Mouse (Mus musculus): ENCODE measurements around the gene Slc16a9. TPM values are rescaled to one million over a fixed set of nuclear protein-coding genes. Genes with fewer than 3 reads are reported as not detected.

Slc16a9 gene
- polyA plus RNA-seq, 2 experiments = 2.6 to 3.3 TPM

- DNase-seq (ENCODE audit: low spot score) (no peak), ATAC-seq (ENCODE audit: low FRiP score, low read depth) (no peak)
- no peak overlapping the region for H3K4me2 ChIP-seq (replicated peaks; ENCODE audit: low read depth, low read length, severe bottlenecking)
- TF ChIP-seq POLR2A (IDR thresholded peaks at IDR 0.05; ENCODE audit: borderline replicate concordance, extremely low read depth, insufficient read depth, insufficient read length) = no peak
- H3K9ac ChIP-seq (ENCODE audit: low read depth, low read length, severe bottlenecking) = no peak overlapping the region
- H3K27me3 ChIP-seq (ENCODE audit: control insufficient read depth, insufficient read depth, low read length) = no peaks in the 10 kb centered on the region
- H3K27ac ChIP-seq (replicated peaks; ENCODE audit: low read depth, low read length) = no peak overlapping the region
- H3K36me3 ChIP-seq (ENCODE audit: control insufficient read depth, insufficient read depth, low read length) = no peaks in the 10 kb centered on the region
- 76% methylated on average over 23 of the region's 23 CpGs for WGBS
- no peak overlapping the region for H3K4me3 ChIP-seq (replicated peaks; ENCODE audit: low read length)
- no peaks in the 10 kb centered on the region for H3K9me3 ChIP-seq (ENCODE audit: control insufficient read depth, low read length)
- H3K4me1 ChIP-seq (ENCODE audit: control insufficient read depth, insufficient read depth, low read length) = no peaks in the 10 kb centered on the region
Observed at GRCm38 (mm10) chr10:70268581-70269446, 23.9 kb downstream of the Slc16a9 start.

- Histone ChIP-seq H3K9me3 (ENCODE audit: control insufficient read depth, low read length) (no peaks in the 10 kb centered on the region), H3K27ac (replicated peaks; ENCODE audit: low read depth, low read length) (no peak overlapping the region), H3K9ac (ENCODE audit: low read depth, low read length, severe bottlenecking) (no peak overlapping the region), H3K4me1 (ENCODE audit: control insufficient read depth, insufficient read depth, low read length) (no peaks in the 10 kb centered on the region), H3K4me3 (replicated peaks; ENCODE audit: low read length) (no peak overlapping the region), H3K36me3 (ENCODE audit: control insufficient read depth, insufficient read depth, low read length) (no peaks in the 10 kb centered on the region), H3K27me3 (ENCODE audit: control insufficient read depth, insufficient read depth, low read length) (no peaks in the 10 kb centered on the region), H3K4me2 (replicated peaks; ENCODE audit: low read depth, low read length, severe bottlenecking) (no peak overlapping the region)
- WGBS = 93% methylated on average over 2 of the region's 2 CpGs
- ATAC-seq (ENCODE audit: low FRiP score, low read depth) = no peak
- no peak for TF ChIP-seq POLR2A (IDR thresholded peaks at IDR 0.05; ENCODE audit: borderline replicate concordance, extremely low read depth, insufficient read depth, insufficient read length)
- no peak for DNase-seq (ENCODE audit: low spot score)
Observed at GRCm38 (mm10) chr10:70269447-70269787, 24.5 kb downstream of the Slc16a9 start.

DNA sequence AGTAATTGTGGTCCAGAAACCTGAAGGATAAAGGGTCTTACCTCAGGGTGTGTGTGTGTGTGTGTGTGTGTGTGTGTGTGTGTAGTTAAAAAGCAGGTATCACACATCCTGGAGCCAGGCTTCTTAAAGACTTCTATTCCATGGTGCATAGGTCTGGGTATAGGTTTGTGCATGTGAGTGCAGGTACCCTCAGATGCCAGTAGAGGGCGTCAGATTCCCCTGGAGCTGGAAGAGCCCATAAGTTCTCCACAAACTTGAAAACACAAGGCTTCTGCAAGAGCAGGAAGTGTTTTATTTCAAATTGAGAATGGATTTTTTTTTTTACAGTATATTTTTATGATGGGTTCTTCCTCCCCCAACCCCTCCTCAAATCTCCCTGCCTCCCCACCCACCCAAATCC, 31.8 kb downstream of the Slc16a9 start:
- Histone ChIP-seq H3K4me2 (replicated peaks; ENCODE audit: low read depth, low read length, severe bottlenecking) (no peak overlapping the region), H3K9ac (ENCODE audit: low read depth, low read length, severe bottlenecking) (no peak overlapping the region), H3K9me3 (ENCODE audit: control insufficient read depth, low read length) (no peaks in the 10 kb centered on the region), H3K36me3 (ENCODE audit: control insufficient read depth, insufficient read depth, low read length) (no peaks in the 10 kb centered on the region), H3K27me3 (ENCODE audit: control insufficient read depth, insufficient read depth, low read length) (no peaks in the 10 kb centered on the region), H3K4me1 (ENCODE audit: control insufficient read depth, insufficient read depth, low read length) (no peaks in the 10 kb centered on the region), H3K4me3 (replicated peaks; ENCODE audit: low read length) (no peak overlapping the region), H3K27ac (replicated peaks; ENCODE audit: low read depth, low read length) (no peak overlapping the region)
- ATAC-seq (ENCODE audit: low FRiP score, low read depth) = no peak
- no peak for DNase-seq (ENCODE audit: low spot score)
- TF ChIP-seq POLR2A (IDR thresholded peaks at IDR 0.05; ENCODE audit: borderline replicate concordance, extremely low read depth, insufficient read depth, insufficient read length) = no peak
- 50% methylated on average over 1 of the region's 1 CpGs for WGBS

GRCm38 (mm10) chr10:70279349-70279748, 34.4 kb downstream of the Slc16a9 start:
- Histone ChIP-seq H3K27me3 (ENCODE audit: control insufficient read depth, insufficient read depth, low read length) (no peaks in the 10 kb centered on the region), H3K27ac (replicated peaks; ENCODE audit: low read depth, low read length) (no peak overlapping the region), H3K4me3 (replicated peaks; ENCODE audit: low read length) (no peak overlapping the region), H3K9me3 (ENCODE audit: control insufficient read depth, low read length) (no peaks in the 10 kb centered on the region), H3K4me1 (ENCODE audit: control insufficient read depth, insufficient read depth, low read length) (no peaks in the 10 kb centered on the region), H3K4me2 (replicated peaks; ENCODE audit: low read depth, low read length, severe bottlenecking) (no peak overlapping the region), H3K36me3 (ENCODE audit: control insufficient read depth, insufficient read depth, low read length) (no peaks in the 10 kb centered on the region), H3K9ac (ENCODE audit: low read depth, low read length, severe bottlenecking) (no peak overlapping the region)
- no peak for DNase-seq (ENCODE audit: low spot score)
- no peak for TF ChIP-seq POLR2A (IDR thresholded peaks at IDR 0.05; ENCODE audit: borderline replicate concordance, extremely low read depth, insufficient read depth, insufficient read length)
- no peak for ATAC-seq (ENCODE audit: low FRiP score, low read depth)
- 74% methylated on average over 8 of the region's 8 CpGs for WGBS

DNA sequence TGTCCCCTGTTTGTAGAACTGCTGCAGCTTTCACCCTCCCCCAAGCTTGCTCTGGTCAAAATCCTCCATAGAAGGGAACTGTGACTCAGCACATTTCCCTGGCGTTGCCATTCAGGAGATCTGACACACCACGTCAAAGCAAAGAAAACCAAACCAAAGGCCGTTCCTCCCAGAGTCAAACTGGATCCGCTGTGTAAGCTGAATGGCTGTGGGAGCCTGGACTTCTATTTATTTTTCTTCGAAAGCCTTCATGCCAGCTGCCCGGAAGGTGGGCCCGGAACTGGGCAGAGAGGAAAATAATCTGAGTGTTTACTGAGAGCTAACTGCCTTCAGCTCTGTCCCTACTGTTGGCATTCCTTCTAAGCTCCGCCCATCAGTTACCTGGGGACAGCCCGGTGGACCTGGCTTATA, 42.9 kb downstream of the Slc16a9 start:
- no peaks in the 10 kb centered on the region for H3K36me3 ChIP-seq (ENCODE audit: control insufficient read depth, insufficient read depth, low read length)
- H3K4me2 ChIP-seq (replicated peaks; ENCODE audit: low read depth, low read length, severe bottlenecking) = no peak overlapping the region; the same call in 1 of the 2 replicates
- peak; percentile 20 for DNase-seq (ENCODE audit: low spot score)
- 43% methylated on average over 9 of the region's 9 CpGs for WGBS
- no peak overlapping the region for H3K27ac ChIP-seq (replicated peaks; ENCODE audit: low read depth, low read length)
- H3K9ac ChIP-seq (ENCODE audit: low read depth, low read length, severe bottlenecking) = no peak overlapping the region
- TF ChIP-seq POLR2A (IDR thresholded peaks at IDR 0.05; ENCODE audit: borderline replicate concordance, extremely low read depth, insufficient read depth, insufficient read length) = no peak
- H3K4me3 ChIP-seq (replicated peaks; ENCODE audit: low read length) = no peak overlapping the region
- 0 out of 2 replicates have a peak, but pooled peaks cover 3% of the 10 kb centered on the region for H3K9me3 ChIP-seq (ENCODE audit: control insufficient read depth, low read length)
- H3K4me1 ChIP-seq (ENCODE audit: control insufficient read depth, insufficient read depth, low read length) = no peaks in the 10 kb centered on the region
- H3K27me3 ChIP-seq (ENCODE audit: control insufficient read depth, insufficient read depth, low read length) = no peaks in the 10 kb centered on the region
- ATAC-seq (ENCODE audit: low FRiP score, low read depth) = no peak
